Mouse (Mus musculus): ENCODE results near the gene Olfr125.

Gene Olfr125

GRCm38 (mm10) chr17:37832649-37833048, at the start of gene Olfr125:
TSS of gene Olfr125 (plus strand) at chr17:37832949.
- DNase-seq = no peak

GRCm38 (mm10) chr17:37793229-37793628, 39.5 kb upstream of the Olfr125 start, which contains the start of gene Olfr123:
TSS of gene Olfr123 (plus strand) at chr17:37793529.
- no peak for DNase-seq

- DNase-seq = no peak
Measured at GRCm38 (mm10) chr17:37799588-37799987, 33.2 kb upstream of the Olfr125 start, which contains the start of gene Olfr124. TSS of gene Olfr124 (plus strand) at chr17:37799888.

- no peak for DNase-seq
Measured at GRCm38 (mm10) chr17:37847183-37847582, 14.4 kb downstream of the Olfr125 start, which contains the start of gene Olfr126. TSS of gene Olfr126 (plus strand) at chr17:37847483.

- no peak for DNase-seq
Measured at GRCm38 (mm10) chr17:37863901-37864300, 31.2 kb downstream of the Olfr125 start.

- DNase-seq = no peak
Measured at GRCm38 (mm10) chr17:37869676-37870205, 37.0 kb downstream of the Olfr125 start.

GRCm38 (mm10) chr17:37873830-37874229, 41.1 kb downstream of the Olfr125 start:
- DNase-seq = no peak

All from lung, adult 18-20 months (tissue).